Mouse (Mus musculus): ENCODE results near the gene Slc25a28.

The Slc25a28 gene

DNA sequence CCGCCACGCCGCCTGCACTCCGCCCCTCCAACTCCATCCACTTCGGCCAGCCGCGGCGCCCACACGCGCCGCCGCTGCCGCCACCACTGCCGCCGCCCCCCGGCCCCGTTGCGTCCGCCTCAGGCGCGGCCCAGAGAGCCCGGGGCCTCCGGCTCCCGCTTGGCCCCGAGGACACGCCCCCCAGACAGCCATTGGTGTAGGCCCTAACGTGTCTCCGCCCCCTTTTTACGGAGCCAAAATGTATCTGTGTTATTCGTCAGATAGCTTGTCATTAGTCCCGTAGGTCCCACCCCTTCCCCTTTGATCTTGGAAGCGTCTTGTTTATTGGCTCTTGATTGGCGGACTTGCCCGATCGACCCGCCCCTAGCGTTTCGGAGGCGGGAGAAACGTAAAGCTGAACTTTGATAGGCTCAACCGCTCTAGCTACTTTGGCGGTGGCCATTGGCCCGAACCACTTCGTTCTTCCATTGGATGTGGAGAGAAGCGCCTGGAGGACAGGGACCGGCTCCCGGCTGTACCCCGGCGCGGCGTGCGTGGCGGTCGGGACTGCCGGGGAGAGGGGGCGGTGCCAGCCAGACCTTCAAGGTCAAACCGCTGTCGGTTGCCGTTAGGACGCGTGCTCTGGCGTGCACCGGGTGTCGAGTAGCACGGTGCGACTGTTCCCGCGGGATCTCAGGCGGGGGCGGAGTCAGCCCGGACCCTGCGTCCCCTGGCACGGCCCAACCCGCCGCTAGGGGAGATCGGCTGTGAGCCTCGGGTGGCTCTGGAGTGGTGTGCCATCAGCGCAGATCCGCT lies at the start of gene Slc25a28:
Slc25a28 (minus strand) TSS at position 152 of the 795 bp plus-strand sequence.
- in situ Hi-C loops (cut with MboI, MseI), result loop anchor here (10.0 to 25.0 kb wide), 2 partner anchors 890 to 1738 kb away; partner anchors contain the start of genes Exosc1 (in 1 of the 2) and Zdhhc16 (in 1 of the 2)

DNA sequence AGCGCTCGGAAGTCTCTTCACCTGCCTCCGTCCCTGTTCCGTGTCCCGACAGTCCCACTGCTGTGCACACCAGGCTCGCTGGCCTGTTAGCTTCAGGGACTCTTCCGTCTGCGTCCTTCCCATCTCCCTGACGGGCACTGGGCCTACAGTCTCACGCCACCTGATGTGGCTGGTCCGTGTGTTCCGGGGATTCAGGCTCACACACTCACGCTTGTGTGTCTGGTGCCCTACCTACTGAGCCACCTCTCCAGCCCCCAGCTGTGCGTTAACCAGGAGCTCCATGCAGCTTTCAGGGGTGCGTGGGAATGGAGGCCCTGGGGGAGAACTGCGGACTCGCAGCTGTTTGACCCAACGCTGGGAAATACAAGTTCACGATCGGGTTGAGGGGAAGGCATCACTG lies 49.5 kb upstream of the Slc25a28 start:
- in situ Hi-C loops (cut with MboI, MseI), result no loop called here

DNA sequence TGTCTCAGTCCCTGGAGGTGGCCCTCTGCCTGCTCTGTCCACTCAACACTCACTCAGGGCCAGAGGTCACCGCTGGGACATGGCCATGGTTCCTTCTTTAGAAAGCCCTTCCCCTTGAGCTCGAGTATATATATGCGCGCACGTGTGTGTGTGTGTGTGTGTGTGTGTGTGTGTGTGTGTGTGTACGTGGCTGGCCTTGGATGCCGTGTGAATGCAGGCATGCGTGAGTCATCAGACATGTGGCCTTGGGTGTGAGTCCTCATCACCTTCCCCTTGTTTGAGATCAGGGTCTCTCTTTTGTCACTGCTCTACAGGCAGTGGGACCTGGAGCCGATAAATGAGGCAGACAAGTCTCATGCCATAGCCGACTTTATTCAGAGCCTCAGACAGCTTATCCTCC lies 48.8 kb upstream of the Slc25a28 start:
- in situ Hi-C loops (cut with MboI, MseI), result no loop called here

DNA sequence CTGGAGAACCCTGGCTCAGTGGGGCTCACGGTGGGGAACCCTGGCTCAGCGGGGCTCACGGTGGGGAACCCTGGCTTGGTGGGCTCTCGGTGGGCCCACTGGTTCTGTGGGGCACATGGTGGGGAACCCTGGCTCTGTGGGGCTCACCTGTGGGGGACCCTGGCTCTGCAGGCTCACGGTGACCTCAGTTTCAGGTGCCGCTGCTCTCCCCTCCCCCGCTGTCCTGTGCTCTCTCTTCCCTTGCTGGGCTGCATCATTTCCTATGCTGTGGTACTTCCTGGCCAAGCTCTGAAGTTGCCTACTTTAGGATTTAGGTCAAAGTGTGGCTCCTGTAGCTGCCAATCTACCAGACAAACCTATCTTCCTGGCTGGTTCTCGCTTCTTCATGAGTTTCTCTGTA lies 48.2 kb upstream of the Slc25a28 start:
- in situ Hi-C loops (cut with MboI, MseI), result no loop called here

DNA sequence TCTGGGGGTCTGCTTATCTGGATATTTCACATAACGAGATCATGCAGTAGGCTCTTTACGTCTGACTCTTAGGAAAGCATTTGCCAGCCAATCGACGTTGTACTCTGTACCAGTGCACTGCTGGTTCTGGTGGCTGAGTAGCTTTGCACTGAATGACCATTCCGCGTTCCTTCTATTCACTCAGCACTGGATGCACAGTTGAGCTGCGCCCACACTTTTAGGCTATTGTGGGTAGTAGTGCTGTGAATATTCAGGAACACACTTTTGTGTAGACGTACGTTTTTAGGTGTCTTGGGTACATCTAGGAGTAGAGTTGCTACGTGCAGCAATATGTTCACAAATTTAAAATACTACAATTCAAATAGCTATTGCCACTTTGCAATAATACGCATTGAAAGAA lies 45.4 kb upstream of the Slc25a28 start:
- in situ Hi-C loops (cut with MboI, MseI), result no loop called here

DNA sequence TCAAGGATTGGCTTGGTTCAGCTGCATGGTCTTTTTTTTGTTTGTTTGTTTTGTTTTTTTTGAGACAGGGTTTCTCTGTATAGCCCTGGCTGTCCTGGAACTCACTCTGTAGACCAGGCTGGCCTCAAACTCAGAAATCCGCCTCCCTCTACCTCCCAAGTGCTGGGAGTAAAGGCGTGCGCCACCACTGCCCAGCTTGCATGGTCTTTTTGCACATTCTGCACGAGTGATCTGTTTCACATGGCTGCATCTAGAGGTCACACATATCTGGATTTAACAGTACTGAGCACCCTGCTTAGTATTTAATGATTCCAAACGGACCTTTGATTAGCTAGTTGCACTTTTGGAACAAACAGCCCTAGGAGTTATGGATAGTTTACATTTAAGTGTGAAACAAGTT lies 37.3 kb upstream of the Slc25a28 start:
- in situ Hi-C loops (cut with MboI, MseI), result no loop called here

DNA sequence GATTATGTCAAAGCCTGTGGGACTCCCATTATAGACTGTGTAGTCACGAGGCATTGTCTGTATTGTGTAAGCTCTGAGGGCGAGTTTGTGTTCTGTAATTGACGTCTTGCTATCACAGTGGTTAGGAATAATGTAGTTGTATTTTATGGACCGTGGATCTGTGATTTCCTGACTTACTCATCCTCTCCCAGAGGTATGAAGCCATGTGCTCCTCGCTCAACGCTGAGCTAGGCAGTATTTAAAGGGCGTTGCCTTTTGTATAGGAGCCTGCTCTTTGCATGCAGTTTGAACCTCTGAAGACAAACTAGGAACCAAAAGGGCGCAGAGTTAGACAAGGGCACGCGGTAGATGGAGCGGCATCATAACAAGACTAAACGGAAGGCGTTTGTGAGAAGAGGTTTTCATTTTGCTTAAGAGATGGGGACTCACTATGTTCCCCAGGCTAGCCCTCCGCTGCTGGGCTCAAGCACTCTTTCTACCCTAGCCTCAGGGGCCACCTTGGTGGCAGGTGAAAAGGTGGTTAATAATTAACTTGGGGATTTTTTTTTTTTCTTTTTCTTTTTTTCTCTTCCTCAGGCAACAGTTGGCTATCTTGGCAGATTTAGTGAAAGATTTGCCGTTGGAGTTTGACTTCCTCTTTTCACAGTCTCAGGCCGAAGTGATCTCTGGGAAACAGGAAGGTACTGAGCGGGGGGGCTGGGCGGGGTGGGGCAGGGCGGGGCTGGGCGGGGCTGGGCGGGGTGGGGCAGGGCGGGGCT lies 36.7 kb upstream of the Slc25a28 start:
- in situ Hi-C loops (cut with MboI, MseI), result no loop called here

DNA sequence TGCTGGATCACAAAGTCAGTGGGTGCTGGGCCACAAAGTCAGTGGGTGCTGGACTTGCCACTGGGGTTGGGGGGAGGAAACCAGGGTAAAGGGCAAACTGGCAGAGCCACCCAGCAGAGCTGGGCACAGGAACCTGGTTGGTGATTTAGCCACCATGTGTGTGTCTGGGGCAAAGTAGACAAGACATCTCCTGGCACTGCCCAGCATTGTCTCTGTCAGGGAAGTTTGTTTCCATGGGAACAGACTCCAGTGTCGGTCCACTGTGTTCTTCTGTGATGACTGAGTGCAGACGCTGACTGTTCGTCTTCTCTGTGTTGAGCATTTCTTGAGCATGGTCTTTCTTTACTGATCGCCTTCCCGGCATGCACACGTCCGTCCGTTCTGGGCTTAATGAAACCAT lies 34.6 kb upstream of the Slc25a28 start:
- in situ Hi-C loops (cut with MboI, MseI), result no loop called here

DNA sequence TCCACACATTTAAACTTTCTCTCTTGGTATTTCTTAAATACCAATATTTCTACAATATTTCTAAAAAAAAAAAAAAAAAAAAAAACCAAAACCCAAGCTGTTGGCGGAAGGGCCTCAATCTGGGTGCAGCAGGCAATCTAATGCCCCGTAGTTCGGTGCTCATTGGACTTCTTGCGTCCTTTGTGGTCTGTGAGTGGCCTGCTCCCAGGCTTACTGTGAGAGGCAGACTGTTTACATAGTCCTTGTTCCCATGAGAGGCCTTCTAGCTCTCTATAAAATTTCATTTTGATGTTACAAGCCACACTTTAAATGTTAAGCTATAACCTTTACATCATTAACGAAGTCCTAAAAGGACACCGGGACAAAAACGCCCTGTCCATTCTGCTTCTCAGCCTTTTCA lies 33.5 kb upstream of the Slc25a28 start:
- in situ Hi-C loops (cut with MboI, MseI), result no loop called here

DNA sequence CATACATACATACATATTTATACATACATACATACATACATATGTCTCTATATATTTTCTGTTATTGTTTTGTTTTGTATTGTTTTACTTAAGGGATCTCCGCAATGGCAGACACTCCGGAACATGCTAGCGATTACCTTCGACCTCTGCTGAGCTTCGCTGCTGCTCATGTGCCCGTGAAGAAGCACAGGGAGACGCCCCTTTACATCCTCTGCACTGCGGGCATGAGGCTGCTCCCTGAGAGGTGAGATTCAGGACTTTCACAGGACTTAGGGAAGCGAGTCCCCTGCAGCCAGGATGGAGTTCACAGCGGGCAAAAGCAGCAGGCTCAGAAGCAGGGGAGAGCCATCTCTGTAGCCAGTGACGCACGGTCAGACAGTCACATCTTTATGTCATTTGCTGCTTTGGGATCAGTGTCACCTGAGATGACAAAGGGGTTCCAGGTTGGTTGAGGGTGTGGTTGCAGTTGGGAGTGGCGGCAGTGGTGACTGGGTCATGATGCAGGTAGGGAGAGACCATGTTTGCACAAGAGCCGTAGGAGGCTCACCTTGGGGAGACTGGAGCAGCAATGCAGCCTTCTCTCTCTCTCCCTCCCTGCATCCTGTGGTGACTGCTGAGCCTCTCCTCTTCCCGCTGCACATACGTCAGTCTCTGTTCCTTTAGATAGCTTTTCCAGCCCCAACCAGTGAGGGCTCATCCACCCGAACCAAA lies 30.3 kb upstream of the Slc25a28 start:
- in situ Hi-C loops (cut with MboI, MseI), result no loop called here

DNA sequence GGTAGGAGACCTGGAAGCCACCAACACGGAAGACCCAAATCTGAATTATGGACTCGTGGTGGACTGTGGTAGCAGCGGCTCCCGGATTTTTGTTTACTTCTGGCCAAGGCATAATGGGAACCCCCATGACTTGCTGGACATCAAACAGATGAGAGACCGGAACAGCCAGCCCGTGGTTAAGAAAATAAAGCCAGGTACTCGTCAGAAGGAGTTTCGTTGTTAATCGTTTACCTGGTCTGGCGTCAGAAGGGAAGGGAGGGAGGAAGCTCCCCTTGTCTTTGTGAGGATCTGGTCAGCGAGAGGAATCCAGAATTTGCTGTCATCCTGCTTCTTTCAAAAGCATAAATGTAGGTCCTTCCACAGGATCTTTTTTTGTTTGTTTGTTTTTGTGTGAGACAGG lies 29.5 kb upstream of the Slc25a28 start:
- in situ Hi-C loops (cut with MboI, MseI), result no loop called here

DNA sequence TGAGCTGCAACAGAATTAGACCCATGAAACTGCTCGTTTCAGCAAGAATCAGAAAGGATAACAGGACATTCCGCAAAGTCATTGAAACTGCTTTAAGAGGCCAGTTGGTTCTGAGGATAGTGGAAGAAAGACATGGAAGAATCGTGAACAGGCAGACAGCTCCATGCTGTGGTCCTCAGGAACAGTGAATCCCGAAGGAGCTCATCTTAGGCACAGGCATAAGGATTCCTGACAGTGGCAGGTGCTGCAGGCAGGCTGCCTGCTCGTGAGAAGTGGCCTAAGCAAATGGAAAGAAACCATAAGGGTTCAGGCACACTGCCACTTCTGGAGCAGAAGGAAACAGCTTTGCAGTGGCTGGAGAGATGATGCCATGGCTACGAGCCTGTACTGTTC lies 25.1 kb upstream of the Slc25a28 start:
- in situ Hi-C loops (cut with MboI, MseI), result loop anchor here in 1 of 2 experiments (25.0 kb wide), 1 partner anchor 1762 kb away; the partner anchor contains the start of genes Exosc1 and Zdhhc16

DNA sequence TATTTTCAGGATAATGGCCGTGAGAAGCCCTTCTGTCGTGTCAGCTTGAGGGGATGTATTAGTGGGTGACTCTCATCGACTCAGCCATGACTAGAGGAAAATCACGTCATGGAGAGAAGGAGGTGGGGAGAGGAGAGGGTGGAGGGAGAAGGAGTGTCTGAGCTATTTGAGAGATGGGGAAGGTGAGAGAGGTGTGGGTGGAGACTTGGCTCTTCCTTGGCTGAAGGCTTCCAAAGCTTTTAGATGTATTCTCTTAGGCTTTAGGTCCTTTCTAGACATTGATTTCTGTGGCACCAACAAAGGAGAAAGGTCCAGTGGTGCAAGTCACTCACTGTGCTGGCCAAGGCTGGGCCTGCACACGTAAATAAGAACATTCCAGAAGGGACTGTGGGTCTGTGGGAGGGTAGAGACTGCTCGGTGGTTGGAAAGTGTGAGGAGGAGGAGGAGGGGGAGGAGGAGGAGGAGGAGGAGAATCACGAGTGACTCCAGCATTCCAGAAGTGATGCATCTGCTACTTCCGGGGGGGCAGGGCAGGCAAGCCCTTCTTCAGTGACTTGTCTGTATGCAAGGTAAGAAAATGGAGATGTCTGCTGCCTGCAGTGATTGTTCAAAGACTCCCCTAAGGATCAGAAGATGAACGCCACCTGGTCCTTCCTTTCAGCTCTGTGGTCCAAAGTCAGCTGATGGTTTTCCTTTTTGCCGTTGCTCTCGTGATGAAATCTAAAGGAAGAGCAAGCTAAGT lies 24.5 kb upstream of the Slc25a28 start:
- in situ Hi-C loops (cut with MboI, MseI), result loop anchor here in 1 of 2 experiments (25.0 kb wide), 1 partner anchor 1762 kb away; the partner anchor contains the start of genes Exosc1 and Zdhhc16

DNA sequence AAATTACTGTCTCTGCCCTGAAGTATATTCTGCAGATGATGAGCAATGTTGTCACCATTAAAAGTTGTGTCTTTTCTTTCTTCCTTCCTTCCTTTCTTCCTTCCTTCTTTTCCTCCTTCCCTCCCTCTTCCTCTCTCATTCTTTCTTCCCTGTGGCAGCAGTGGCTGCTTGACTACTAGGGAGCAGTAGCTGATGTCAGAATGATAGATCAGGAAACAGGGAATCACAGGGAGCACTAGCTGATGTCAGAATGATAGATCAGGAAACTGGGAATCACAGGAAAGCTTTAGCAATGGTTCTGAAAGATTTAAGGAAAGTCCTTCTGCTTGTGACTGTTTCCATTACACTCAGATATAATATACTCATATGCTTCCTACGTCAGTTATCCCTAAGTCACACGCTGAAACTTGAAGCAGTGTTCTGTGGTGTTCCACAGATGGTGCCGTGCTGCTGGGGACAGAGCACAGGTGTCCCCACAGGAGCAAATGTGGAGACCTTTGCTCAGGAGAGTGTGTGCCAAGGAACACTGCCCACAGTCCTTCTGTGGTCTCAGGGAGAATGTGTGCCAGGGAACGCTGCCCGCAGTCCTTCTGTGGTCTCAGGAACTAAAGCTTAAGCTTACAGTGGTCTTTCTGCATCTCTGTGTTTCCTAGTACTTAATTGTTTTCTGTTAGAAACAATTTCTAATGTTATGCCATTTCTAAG lies 23.1 kb upstream of the Slc25a28 start:
- in situ Hi-C loops (cut with MboI, MseI), result loop anchor here in 1 of 2 experiments (25.0 kb wide), 1 partner anchor 1761 kb away; the partner anchor contains the start of genes Exosc1 and Zdhhc16

DNA sequence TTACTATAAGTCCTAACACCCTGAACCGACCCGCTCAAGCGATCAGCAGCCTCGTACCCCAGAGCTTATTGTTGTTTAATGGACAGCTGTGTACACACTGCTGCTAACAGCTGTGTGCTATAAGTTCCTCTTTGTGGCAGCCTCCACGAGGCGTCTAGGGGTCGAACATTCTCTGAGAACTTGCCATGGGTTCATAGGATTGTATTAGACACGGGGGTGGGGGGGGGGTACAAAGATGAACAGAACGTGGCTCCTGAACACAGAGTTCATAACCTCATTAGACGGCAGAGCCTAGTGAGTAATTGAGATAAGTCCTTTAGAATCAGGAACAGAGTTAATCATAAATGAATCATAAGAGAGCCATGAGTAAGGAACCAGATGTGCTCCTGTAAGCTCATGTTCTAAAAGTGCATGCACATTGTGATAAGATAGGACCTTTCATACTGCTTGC lies 20.9 kb upstream of the Slc25a28 start:
- in situ Hi-C loops (cut with MboI, MseI), result loop anchor here in 1 of 2 experiments (25.0 kb wide), 1 partner anchor 1758 kb away; the partner anchor contains the start of genes Exosc1 and Zdhhc16

DNA sequence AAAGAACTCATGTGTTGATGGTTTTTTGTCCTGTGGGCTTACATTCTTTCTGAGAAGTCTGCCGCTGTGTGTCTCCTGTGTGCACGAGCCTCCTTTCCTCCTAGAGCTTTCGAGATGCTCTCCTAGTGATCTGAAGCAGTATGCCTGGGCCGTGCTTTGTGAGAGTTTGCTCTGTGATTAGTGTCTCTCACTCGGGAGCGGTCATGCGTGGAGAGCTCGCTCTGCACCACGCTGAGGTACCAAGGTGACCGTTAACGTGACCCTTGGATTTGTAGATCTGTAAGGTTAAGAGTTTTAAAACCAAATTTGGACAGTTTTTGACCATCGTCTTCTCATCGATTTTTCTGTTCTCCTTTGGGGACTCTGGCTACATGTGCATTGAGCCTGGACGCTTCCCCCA lies 18.1 kb upstream of the Slc25a28 start:
- in situ Hi-C loops (cut with MboI, MseI), result loop anchor here in 1 of 2 experiments (25.0 kb wide), 1 partner anchor 1756 kb away; the partner anchor contains the start of genes Exosc1 and Zdhhc16

DNA sequence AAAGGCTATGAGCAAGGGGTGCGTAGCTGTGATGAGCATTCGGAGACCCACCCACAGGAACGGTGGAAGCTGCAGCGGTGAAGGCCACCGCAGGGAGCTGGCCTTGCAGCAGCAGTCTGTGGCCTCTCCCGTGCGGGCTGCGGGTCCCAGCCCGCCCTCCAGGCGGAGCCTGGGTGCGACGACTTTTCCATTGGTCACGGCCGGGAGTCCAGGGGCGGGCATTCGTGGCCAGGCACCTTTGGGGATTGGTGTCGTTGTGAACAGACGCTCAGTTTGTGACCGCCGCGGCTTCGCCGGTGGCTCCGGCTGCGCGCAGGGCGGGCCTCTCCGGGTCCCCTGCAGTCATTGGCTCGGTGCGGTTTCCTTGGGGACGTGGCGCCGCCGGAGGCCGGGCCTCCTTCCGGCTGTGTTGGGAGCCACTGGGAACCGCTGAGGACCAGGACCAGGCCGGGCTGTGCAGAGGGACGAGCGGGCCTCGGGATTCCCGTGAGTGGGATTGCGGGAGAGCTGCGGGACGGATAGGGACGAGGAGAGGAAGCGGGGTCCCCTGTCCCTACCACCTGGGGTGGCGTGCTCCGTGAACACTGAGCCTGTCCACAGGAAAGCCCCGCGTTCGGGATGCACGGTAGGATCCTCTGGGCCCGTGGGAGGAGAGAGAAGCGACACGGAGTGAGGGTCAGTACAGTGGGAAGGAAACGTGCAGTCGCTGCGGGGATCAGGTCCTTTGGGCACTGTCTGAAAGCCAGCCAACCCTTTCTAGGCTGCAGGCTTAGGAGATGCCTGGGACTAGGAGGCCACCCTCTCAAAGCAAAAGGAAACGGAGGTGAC lies 15.0 kb upstream of the Slc25a28 start, which contains the start of gene Entpd7:
Entpd7 (plus strand) TSS at position 254 of the 828 bp plus-strand sequence.
- in situ Hi-C loops (cut with MboI, MseI), result loop anchor here in 1 of 2 experiments (25.0 kb wide), 1 partner anchor 1752 kb away; the partner anchor contains the start of genes Exosc1 and Zdhhc16

DNA sequence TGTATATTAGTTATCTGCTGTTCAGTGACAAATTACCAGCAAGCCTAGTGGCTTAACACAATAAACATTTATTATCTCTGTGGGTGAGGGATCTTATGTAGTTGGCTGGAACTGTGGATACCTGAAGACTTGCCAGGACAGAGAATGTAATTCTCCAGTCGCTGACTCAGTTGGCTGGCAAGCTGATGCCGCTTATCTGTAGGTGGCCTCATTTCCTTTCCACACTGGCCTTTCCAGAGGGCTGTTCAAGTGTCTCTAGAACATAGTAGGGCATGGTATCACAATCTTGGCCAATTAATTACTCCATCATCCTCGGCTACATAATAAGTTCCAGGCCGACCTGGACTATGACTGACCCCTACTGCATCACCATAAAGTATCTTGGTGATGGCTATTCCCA lies 6.9 kb upstream of the Slc25a28 start:
- in situ Hi-C loops (cut with MboI, MseI), result loop anchor here in 1 of 2 experiments (25.0 kb wide), 1 partner anchor 1744 kb away; the partner anchor contains the start of genes Exosc1 and Zdhhc16
